Mouse (Mus musculus) layer of hippocampus, postnatal 25 days (tissue): Measurements from ENCODE around the gene Zfp677. TPM values are rescaled to one million over a fixed set of nuclear protein-coding genes. Genes with fewer than 3 reads are reported as not detected.
"Not testable (repeated sequence)": the region's sequence is repeated elsewhere in the genome, so short reads cannot be mapped to it uniquely, and the experiment has no call there.

Experiments used
- DNase-seq, 2 experiments: peaks; one replicate each; pipeline ENCODE4 v3.0.0; 2022; ENCODE audit warnings: mixed read lengths in 2 of 2, low spot score in 1 of 2; ENCODE audit errors: extremely low spot score in 1 of 2
- total RNA-seq, 2 experiments: library from RNA; stranded (reverse); gene quantifications; 2 replicates each; pipeline ENCODE4 v1.2.3; 2021

The Zfp677 gene
- total RNA-seq, result 1 to 10 TPM; 1.4 to 1.6 TPM

- DNase-seq, result peak; percentile 13 to 25
Measured at GRCm38 (mm10) chr17:21383391-21384056, at the start of gene Zfp677. Gene Zfp677, plus strand, starts transcription at chr17:21383748.

- not testable (repeated sequence) for DNase-seq
Measured at GRCm38 (mm10) chr17:21368018-21368417, 15.5 kb upstream of the Zfp677 start.

- no peak for DNase-seq
Measured at GRCm38 (mm10) chr17:21369925-21370719, 13.4 kb upstream of the Zfp677 start.

GRCm38 (mm10) chr17:21375311-21375710, 8.2 kb upstream of the Zfp677 start:
- no peak for DNase-seq

GRCm38 (mm10) chr17:21384057-21384411, 486 bp downstream of the Zfp677 start:
- no peak for DNase-seq

- DNase-seq, result peak; percentile 17 to 22
Measured at GRCm38 (mm10) chr17:21422664-21423599, 39.4 kb downstream of the Zfp677 start, which contains the start of gene Zfp54. Gene Zfp54, plus strand, starts transcription at chr17:21423227.

GRCm38 (mm10) chr17:21438806-21439400, 55.4 kb downstream of the Zfp677 start:
- DNase-seq, result not testable (repeated sequence)

Other genes with a start within 250 kb of the Zfp677 start
- gene Vmn1r234, start 157.7 kb upstream of the Zfp677 start, total RNA-seq, result not detected
- not detected for gene Vmn1r235, start 127.3 kb upstream of the Zfp677 start, total RNA-seq
- gene Vmn1r236, start 100.8 kb upstream of the Zfp677 start, total RNA-seq, result not detected
- not detected for gene Vmn1r237, start 71.9 kb upstream of the Zfp677 start, total RNA-seq
- gene Zfp54, start 39.5 kb downstream of the Zfp677 start, total RNA-seq, result under 1 TPM; 0.62 to 0.77 TPM
- gene Zfp51, start 66.6 kb downstream of the Zfp677 start, total RNA-seq, result 1 to 10 TPM; 3.5 to 3.9 TPM
- 1 to 10 TPM; 4.2 TPM for gene Zfp53, start 105.2 kb downstream of the Zfp677 start, total RNA-seq
- gene Zfp52, start 151.8 kb downstream of the Zfp677 start, total RNA-seq, result 1 to 10 TPM; 6.0 to 6.7 TPM
- gene Zfp948, start 183.3 kb downstream of the Zfp677 start, total RNA-seq, result 10 to 100 TPM; 11.8 to 13.0 TPM